ENCODE assay signal across 16 mouse cellular contexts in genomic region chr6:33286376-33286775, GRCm38 (mm10).
"Had no signal": no experiment of that assay in that cellular context is flagged by ENCODE, and none has a peak within 500 bp of the region (broad histone marks: within the 10 kb centered on the region; RNA-seq: fewer than 3 reads in every experiment).

No protein-coding gene starts in this region.

- H3K27me3 ChIP-seq: neural tube, embryonic 13.5 days; neural tube, embryonic 15.5 days; stomach, embryonic 15.5 days had no signal

- H3K9ac ChIP-seq: neural tube, embryonic 13.5 days; neural tube, embryonic 15.5 days; stomach, embryonic 15.5 days had no signal

- H3K4me2 ChIP-seq: neural tube, embryonic 13.5 days; neural tube, embryonic 15.5 days; stomach, embryonic 15.5 days had no signal

- H3K4me1 ChIP-seq: neural tube, embryonic 15.5 days; stomach, embryonic 15.5 days had no signal

- H3K4me3 ChIP-seq: neural tube, embryonic 13.5 days; neural tube, embryonic 15.5 days; stomach, embryonic 15.5 days had no signal

- DNase-seq: retina, postnatal 1 day; right cerebral cortex, adult 18-20 months; right cerebral cortex, postnatal 14 days; right cerebral cortex, postnatal 25 days; right cerebral cortex, postnatal 4 days; spleen, adult 18-20 months; thymus, adult 18-20 months; thymus, adult 2 months; thymus, postnatal 14 days; thymus, postnatal 25 days; thymus, postnatal 36 days; thymus, postnatal 4 days had no signal

- H3K9me3 ChIP-seq: neural tube, embryonic 13.5 days; neural tube, embryonic 15.5 days; stomach, embryonic 15.5 days had no signal

- H3K27ac ChIP-seq: neural tube, embryonic 13.5 days; neural tube, embryonic 15.5 days; stomach, embryonic 15.5 days; stomach, postnatal 0 days had no signal

- H3K36me3 ChIP-seq: neural tube, embryonic 13.5 days; neural tube, embryonic 15.5 days; stomach, embryonic 15.5 days had no signal
